Mouse (Mus musculus): ENCODE data around the gene Cldn11. TPM values are rescaled to one million over a fixed set of nuclear protein-coding genes. Genes with fewer than 3 reads are reported as not detected.

Cldn11 gene
- total RNA-seq, 2 experiments from 2014 or later = 22.5 to 24.5 TPM

- DNase-seq (ENCODE audit: low spot score in 2 of 2) = no peak
Observed at GRCm38 (mm10) chr3:31160046-31160445, 10.3 kb downstream of the Cldn11 start.

- DNase-seq (ENCODE audit: low spot score in 2 of 2) = no peak
Observed at GRCm38 (mm10) chr3:31161336-31161735, 11.6 kb downstream of the Cldn11 start.

GRCm38 (mm10) chr3:31162860-31163259, 13.1 kb downstream of the Cldn11 start:
- DNase-seq (ENCODE audit: low spot score in 2 of 2) = no peak

GRCm38 (mm10) chr3:31165803-31166202, 16.1 kb downstream of the Cldn11 start:
- DNase-seq (ENCODE audit: low spot score in 2 of 2) = no peak

- DNase-seq (ENCODE audit: low spot score in 2 of 2) = peak; percentile 28 to 41
Observed at GRCm38 (mm10) chr3:31166365-31166871, 16.7 kb downstream of the Cldn11 start.

GRCm38 (mm10) chr3:31190342-31190741, 40.6 kb downstream of the Cldn11 start:
- no peak for DNase-seq (ENCODE audit: low spot score in 2 of 2)

GRCm38 (mm10) chr3:31191402-31191801, 41.7 kb downstream of the Cldn11 start:
- DNase-seq (ENCODE audit: low spot score in 2 of 2) = no peak

DNA sequence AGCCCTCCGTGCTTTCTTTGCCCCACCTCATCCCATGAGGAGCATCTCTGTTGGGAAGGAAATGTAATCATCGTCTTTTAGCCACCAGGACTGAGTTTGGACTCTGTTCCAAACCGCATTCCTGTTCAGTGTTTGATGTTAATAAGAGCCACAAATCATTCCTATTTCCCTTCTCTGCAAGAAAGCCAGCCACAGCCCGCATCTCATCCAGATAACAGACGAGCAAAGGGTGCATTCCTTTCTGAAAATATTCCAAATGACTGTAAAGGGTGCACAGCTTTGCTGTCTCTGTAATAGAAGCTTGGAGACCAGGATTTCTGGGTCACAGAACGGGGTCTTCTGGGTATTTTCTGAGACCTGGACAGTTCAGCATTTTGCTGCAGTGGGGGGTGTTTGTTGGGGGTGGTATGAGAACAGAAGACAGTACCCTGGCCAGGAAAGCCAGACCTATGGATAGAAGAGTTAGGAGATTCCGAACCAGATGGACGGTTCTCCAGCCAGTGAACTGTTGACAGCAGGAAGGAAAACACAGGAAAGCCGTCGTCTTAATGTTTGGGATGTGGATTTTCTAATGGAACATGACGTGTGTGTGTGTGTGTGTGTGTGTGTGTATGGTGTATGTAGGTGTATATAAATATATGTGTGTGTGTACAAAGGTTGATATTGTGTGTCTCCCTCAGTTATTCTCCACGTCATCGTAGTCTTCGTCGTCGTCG, 49.6 kb downstream of the Cldn11 start:
- DNase-seq (ENCODE audit: low spot score in 2 of 2) = no peak

DNA sequence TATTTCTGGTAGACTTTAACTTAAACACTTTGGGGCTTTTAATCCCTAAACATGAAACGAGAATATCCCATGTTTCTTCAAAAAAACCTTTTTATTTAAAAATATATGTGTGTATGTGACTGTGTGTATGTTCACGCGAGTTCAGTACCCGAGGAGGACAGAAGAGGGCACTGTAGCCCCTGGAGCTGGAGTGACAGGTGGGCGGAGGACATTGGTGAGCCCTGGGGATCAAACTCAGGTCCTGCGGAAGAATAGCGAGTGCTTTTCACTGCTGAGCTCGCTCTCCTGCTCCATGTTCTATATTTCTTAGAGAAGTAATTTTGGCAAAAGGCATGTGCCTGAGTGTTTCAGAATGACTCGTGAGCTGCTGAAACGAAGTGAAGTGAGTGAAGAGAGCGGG, 54.2 kb downstream of the Cldn11 start:
- DNase-seq (ENCODE audit: low spot score in 2 of 2) = no peak

DNA sequence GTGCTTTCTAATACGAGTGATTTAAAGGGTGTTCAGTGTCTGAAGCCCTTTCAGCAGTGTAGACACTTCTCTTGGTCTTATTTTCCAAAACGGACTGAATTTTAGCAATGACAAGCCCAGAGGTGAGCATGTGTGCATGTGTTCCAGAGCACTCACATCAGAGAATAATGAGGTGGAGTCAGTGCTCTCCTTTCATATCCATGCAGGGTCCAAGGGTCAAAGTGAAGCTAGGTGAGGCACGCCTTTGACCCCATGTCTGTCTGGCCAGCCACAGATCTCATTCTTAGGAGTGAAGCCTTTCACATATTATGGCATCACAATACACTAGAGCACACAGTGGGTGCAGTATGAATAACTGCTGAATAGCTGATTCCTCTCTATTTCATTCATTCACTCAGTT, 55.4 kb downstream of the Cldn11 start:
- DNase-seq (ENCODE audit: low spot score in 2 of 2) = no peak

DNA sequence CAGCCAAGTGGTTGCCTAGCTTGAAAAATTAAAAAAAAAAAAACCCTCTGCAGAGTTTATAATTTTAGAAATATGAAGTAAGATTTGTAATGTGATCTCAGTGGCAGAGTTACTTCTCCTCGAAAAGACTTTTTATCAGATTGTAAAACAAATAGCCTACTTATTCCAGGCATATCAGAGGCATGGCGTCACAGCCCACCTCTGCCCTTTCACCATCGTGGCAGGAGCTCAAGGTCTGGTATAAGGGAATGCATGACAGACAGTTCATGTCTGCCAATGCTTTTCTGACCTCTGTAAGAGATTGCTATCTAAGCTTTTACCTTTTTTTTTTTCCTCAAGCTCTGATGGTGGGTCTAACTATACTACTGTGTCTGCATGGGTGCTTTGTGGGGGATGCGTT, 58.3 kb downstream of the Cldn11 start:
- no peak for DNase-seq (ENCODE audit: low spot score in 2 of 2)

DNA sequence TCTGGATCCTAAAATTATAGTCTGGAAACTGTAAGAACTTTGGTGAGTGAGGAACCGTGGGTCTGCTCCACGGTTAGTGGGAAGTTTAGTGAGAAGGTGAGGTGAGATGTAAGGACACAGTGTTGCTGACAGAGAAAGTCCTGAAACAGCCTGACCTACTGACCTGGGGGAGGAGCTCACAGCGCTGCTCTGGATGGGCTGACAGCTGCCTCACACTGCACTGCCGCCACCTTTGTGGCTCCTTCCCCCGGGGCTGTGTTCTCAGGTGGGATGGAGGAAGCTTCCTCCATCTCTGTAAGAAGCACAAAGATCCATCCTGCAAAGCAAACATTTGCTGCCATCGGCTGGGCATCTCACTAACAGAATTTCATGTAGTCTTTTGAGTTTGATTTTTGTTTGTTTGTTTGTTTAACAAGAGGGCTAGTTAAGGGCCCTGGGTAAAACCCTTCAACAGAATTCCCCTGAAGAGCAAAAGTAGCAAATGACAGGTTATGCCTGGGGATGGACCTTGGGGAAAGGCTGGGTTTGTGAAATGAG, 58.8 kb downstream of the Cldn11 start:
- no peak for DNase-seq (ENCODE audit: low spot score in 2 of 2)

DNA sequence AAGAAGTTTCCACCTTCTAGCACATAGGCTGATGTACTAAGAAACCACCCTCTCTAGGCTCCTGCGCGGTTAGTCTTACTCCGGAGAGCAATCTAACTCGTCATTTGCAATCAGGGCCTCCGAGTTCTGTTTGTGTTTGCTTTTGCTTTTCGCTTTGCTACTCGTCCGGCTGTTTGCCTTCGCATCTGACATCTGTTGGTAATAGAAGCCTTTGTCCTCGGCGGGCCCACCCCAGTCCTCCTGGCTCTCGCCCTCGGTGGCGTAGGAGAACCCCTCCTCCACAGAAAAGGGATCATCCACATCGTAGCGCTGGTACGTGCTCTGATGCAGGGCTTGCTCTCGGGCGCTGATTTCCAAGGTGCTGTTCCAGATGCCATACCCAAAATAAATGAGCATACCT, 59.3 kb downstream of the Cldn11 start:
- no peak for DNase-seq (ENCODE audit: low spot score in 2 of 2)

- no peak for DNase-seq (ENCODE audit: low spot score in 2 of 2)
Observed at GRCm38 (mm10) chr3:31212205-31213038, 62.7 kb downstream of the Cldn11 start.

DNA sequence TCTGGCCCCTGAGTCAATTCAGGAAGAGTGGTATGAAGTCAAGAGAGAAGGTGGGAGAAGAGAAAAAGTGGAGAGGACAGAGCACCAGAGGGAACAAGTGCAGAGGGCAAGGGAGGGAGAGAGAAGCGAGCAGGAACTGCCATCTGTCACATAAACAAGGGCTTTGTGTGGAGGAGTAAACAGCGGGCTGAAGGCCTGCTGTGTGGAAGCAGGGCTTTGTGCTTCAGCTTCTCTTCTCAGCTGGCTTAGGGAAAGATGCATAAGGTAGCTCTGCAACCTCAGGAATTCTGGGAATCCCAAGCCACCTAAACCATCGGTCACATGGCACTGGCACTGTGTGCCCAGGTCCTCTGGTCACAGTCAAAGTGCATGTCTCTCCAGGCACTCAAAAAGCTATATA, 64.1 kb downstream of the Cldn11 start:
- DNase-seq (ENCODE audit: low spot score in 2 of 2) = no peak

Other genes with a start within 250 kb of the Cldn11 start
- 10 to 100 TPM; 35.9 to 37.9 TPM for gene Phc3, start 180.5 kb upstream of the Cldn11 start, total RNA-seq (2021)
- 10 to 100 TPM; 59.0 to 64.7 TPM for gene Prkci, start 154.2 kb upstream of the Cldn11 start, total RNA-seq (2021)
- gene Skil, start 54.9 kb upstream of the Cldn11 start, total RNA-seq (2021) = 10 to 100 TPM; 60.9 to 71.8 TPM
- gene Slc7a14, start 160.5 kb downstream of the Cldn11 start, total RNA-seq (2021) = 10 to 100 TPM; 47.7 to 53.4 TPM

All from layer of hippocampus, postnatal 10 days (tissue).